Mouse (Mus musculus): ENCODE measurements around the gene Thumpd3. TPM values are rescaled to one million over a fixed set of nuclear protein-coding genes. Genes with fewer than 3 reads are reported as not detected.

Thumpd3 gene
- polyA plus RNA-seq, 1 experiment = 18.8 TPM

- no peaks in the 10 kb centered on the region for H3K27me3 ChIP-seq (ENCODE audit: control insufficient read depth, insufficient read depth, insufficient read length)
- H3K36me3 ChIP-seq (ENCODE audit: control insufficient read depth, insufficient read depth) = peaks cover 84% of the 10 kb centered on the region
- H3K79me2 ChIP-seq (ENCODE audit: control insufficient read depth, insufficient read depth) = peaks cover 60% of the 10 kb centered on the region
- no peak overlapping the region for H3K4me3 ChIP-seq (ENCODE audit: insufficient read depth, poor library complexity, severe bottlenecking)
- TF ChIP-seq MAX (IDR thresholded peaks at IDR 0.05) (no peak), CTCF (IDR thresholded peaks at IDR 0.05; ENCODE audit: control insufficient read depth, insufficient read depth, insufficient read length) (no peak), FOSL1 (IDR thresholded peaks at IDR 0.05; ENCODE audit: insufficient read depth, low read length, poor library complexity, severe bottlenecking) (no peak), USF1 (IDR thresholded peaks at IDR 0.05; ENCODE audit: low read depth) (no peak), MYOG (IDR thresholded peaks at IDR 0.05; ENCODE audit: control insufficient read depth, extremely low read depth, insufficient read length) (no peak), CEBPB (IDR thresholded peaks at IDR 0.05; ENCODE audit: low read depth) (no peak), MYOD1 (IDR thresholded peaks at IDR 0.05; ENCODE audit: control insufficient read depth, insufficient read length, low read depth) (no peak)
- H3K79me3 ChIP-seq (ENCODE audit: low read depth) = peaks cover 30% of the 10 kb centered on the region
- no peak overlapping the region for H3ac ChIP-seq (ENCODE audit: control insufficient read depth, insufficient read length, low read depth)
Observed at GRCm38 (mm10) chr6:113060892-113061563, 15.0 kb downstream of the Thumpd3 start.

DNA sequence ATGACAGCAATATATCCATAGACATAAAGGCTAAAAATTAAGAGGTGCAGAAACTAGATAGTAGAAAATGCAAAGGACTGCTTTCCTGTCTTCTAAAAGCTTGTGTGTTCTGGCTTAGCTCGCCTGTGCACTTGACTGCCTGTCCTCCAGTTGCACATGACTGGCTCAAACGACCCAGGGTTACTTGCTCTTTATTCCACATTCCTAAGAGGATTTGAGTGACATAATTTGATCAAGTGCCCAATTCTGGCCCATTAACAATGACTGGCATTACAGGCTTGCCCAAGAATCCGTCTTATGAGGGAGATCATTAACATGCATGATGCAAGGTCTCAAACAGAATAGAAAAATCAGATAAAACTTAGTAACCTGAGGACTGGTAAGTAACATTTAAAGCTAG, 16.2 kb downstream of the Thumpd3 start:
- H3K36me3 ChIP-seq (ENCODE audit: control insufficient read depth, insufficient read depth) = peaks cover 88% of the 10 kb centered on the region
- H3ac ChIP-seq (ENCODE audit: control insufficient read depth, insufficient read length, low read depth) = no peak overlapping the region
- peaks cover 72% of the 10 kb centered on the region for H3K79me2 ChIP-seq (ENCODE audit: control insufficient read depth, insufficient read depth)
- H3K79me3 ChIP-seq (ENCODE audit: low read depth) = peaks cover 34% of the 10 kb centered on the region
- no peak overlapping the region for H3K4me3 ChIP-seq (ENCODE audit: insufficient read depth, poor library complexity, severe bottlenecking)
- H3K27me3 ChIP-seq (ENCODE audit: control insufficient read depth, insufficient read depth, insufficient read length) = no peaks in the 10 kb centered on the region
- TF ChIP-seq MAX (IDR thresholded peaks at IDR 0.05) (no peak), USF1 (IDR thresholded peaks at IDR 0.05; ENCODE audit: low read depth) (no peak), MYOG (IDR thresholded peaks at IDR 0.05; ENCODE audit: control insufficient read depth, extremely low read depth, insufficient read length) (no peak), CTCF (IDR thresholded peaks at IDR 0.05; ENCODE audit: control insufficient read depth, insufficient read depth, insufficient read length) (no peak), MYOD1 (IDR thresholded peaks at IDR 0.05; ENCODE audit: control insufficient read depth, insufficient read length, low read depth) (no peak), CEBPB (IDR thresholded peaks at IDR 0.05; ENCODE audit: low read depth) (no peak), FOSL1 (IDR thresholded peaks at IDR 0.05; ENCODE audit: insufficient read depth, low read length, poor library complexity, severe bottlenecking) (no peak)

- Histone ChIP-seq H3K36me3 (ENCODE audit: control insufficient read depth, insufficient read depth) (peaks cover 93% of the 10 kb centered on the region), H3K4me3 (ENCODE audit: insufficient read depth, poor library complexity, severe bottlenecking) (no peak overlapping the region), H3ac (ENCODE audit: control insufficient read depth, insufficient read length, low read depth) (no peak overlapping the region), H3K79me3 (ENCODE audit: low read depth) (peaks cover 45% of the 10 kb centered on the region), H3K27me3 (ENCODE audit: control insufficient read depth, insufficient read depth, insufficient read length) (no peaks in the 10 kb centered on the region), H3K79me2 (ENCODE audit: control insufficient read depth, insufficient read depth) (peaks cover 83% of the 10 kb centered on the region)
- TF ChIP-seq MAX (IDR thresholded peaks at IDR 0.05) (no peak), MYOG (IDR thresholded peaks at IDR 0.05; ENCODE audit: control insufficient read depth, extremely low read depth, insufficient read length) (no peak), MYOD1 (IDR thresholded peaks at IDR 0.05; ENCODE audit: control insufficient read depth, insufficient read length, low read depth) (no peak), CTCF (IDR thresholded peaks at IDR 0.05; ENCODE audit: control insufficient read depth, insufficient read depth, insufficient read length) (no peak), CEBPB (IDR thresholded peaks at IDR 0.05; ENCODE audit: low read depth) (no peak), USF1 (IDR thresholded peaks at IDR 0.05; ENCODE audit: low read depth) (no peak), FOSL1 (IDR thresholded peaks at IDR 0.05; ENCODE audit: insufficient read depth, low read length, poor library complexity, severe bottlenecking) (no peak)
Observed at GRCm38 (mm10) chr6:113063363-113063762, 17.3 kb downstream of the Thumpd3 start.

GRCm38 (mm10) chr6:113065186-113065585, 19.2 kb downstream of the Thumpd3 start:
- Histone ChIP-seq H3ac (ENCODE audit: control insufficient read depth, insufficient read length, low read depth) (no peak overlapping the region), H3K79me2 (ENCODE audit: control insufficient read depth, insufficient read depth) (peaks cover 90% of the 10 kb centered on the region), H3K4me3 (ENCODE audit: insufficient read depth, poor library complexity, severe bottlenecking) (no peak overlapping the region), H3K79me3 (ENCODE audit: low read depth) (peaks cover 60% of the 10 kb centered on the region), H3K27me3 (ENCODE audit: control insufficient read depth, insufficient read depth, insufficient read length) (no peaks in the 10 kb centered on the region), H3K36me3 (ENCODE audit: control insufficient read depth, insufficient read depth) (peaks cover 96% of the 10 kb centered on the region)
- no peak for TF ChIP-seq FOSL1 (IDR thresholded peaks at IDR 0.05; ENCODE audit: insufficient read depth, low read length, poor library complexity, severe bottlenecking)
- TF ChIP-seq MYOD1 (IDR thresholded peaks at IDR 0.05; ENCODE audit: control insufficient read depth, insufficient read length, low read depth) = no peak
- TF ChIP-seq USF1 (IDR thresholded peaks at IDR 0.05; ENCODE audit: low read depth) = no peak

- Histone ChIP-seq H3K4me3 (ENCODE audit: insufficient read depth, poor library complexity, severe bottlenecking) (no peak overlapping the region), H3K36me3 (ENCODE audit: control insufficient read depth, insufficient read depth) (peaks cover 86% of the 10 kb centered on the region), H3K27me3 (ENCODE audit: control insufficient read depth, insufficient read depth, insufficient read length) (no peaks in the 10 kb centered on the region), H3K79me3 (ENCODE audit: low read depth) (peaks cover 84% of the 10 kb centered on the region), H3K79me2 (ENCODE audit: control insufficient read depth, insufficient read depth) (peaks cover 100% of the 10 kb centered on the region), H3ac (ENCODE audit: control insufficient read depth, insufficient read length, low read depth) (no peak overlapping the region)
- TF ChIP-seq MYOD1 (IDR thresholded peaks at IDR 0.05; ENCODE audit: control insufficient read depth, insufficient read length, low read depth) = no peak
- no peak for TF ChIP-seq MAX (IDR thresholded peaks at IDR 0.05)
- no peak for TF ChIP-seq FOSL1 (IDR thresholded peaks at IDR 0.05; ENCODE audit: insufficient read depth, low read length, poor library complexity, severe bottlenecking)
- no peak for TF ChIP-seq CTCF (IDR thresholded peaks at IDR 0.05; ENCODE audit: control insufficient read depth, insufficient read depth, insufficient read length)
- TF ChIP-seq CEBPB (IDR thresholded peaks at IDR 0.05; ENCODE audit: low read depth) = no peak
- TF ChIP-seq USF1 (IDR thresholded peaks at IDR 0.05; ENCODE audit: low read depth) = no peak
- no peak for TF ChIP-seq MYOG (IDR thresholded peaks at IDR 0.05; ENCODE audit: control insufficient read depth, extremely low read depth, insufficient read length)
Observed at GRCm38 (mm10) chr6:113069154-113069553, 23.1 kb downstream of the Thumpd3 start.

Data from C2C12 (cell line).